Mouse (Mus musculus) heart, postnatal 0 days (tissue): Measurements from ENCODE around the gene Mmrn2.

Experiments
- CTCF ChIP-seq: IDR thresholded peaks from 2 replicates; pipeline ENCODE4 v1.5.1; 2016; ENCODE audit warnings: antibody characterized with exemption, control low read depth, low read depth
- EP300 ChIP-seq: IDR thresholded peaks from 2 replicates; pipeline ENCODE4 v1.6.1; 2016; ENCODE audit warnings: antibody characterized with exemption, low read depth

GRCm38 (mm10) chr14:34449807-34450206 lies 74.5 kb downstream of the Mmrn2 start:
- TF ChIP-seq CTCF (no peak), EP300 (no peak)
